Comparison of ENCODE assay signal across 16 mouse cellular contexts in the genomic region with DNA sequence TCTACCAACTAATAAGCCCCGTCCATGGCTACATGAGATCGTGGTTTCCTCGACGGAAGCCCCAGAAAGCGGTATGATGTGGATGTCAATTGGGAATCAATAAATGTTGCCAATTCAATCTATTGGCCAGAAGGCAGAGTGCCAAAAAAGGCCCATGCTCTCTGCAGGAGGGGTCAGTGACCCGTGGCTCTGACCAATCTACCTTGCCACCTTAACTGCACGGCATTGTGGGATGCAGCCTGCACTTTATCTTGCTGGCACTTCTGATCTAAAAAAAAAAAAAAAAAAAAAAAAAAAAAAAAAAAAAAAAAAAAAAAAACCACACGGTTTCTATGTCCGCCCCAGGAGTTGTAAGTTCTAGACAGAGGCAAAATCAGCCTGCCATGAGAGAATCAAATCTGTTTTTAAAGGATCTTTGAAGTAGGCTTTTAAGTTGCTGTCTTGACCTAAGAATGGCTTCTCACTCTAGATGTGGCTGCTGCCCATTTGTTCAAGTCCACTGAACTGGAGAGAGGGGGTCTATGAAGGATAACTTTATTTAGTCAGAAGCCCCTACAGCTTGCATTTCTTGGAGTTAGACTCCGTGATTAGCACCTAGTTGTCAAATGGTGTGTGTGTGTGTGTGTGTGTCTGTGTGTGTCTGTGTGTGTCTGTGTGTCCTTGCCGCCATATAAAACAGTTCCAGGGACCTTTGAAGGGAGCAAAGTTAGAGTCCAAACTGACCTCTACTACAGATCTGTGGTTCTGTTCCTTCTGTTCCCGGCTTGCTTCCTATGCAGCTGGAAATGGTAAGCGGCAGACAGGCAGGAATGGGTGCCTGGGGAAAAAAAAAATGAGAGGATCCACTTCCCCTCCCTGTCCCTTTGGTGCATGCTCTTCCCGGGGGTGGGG. TPM values are rescaled to one million over a fixed set of nuclear protein-coding genes. Genes with fewer than 3 reads are reported as not detected.
DNase-seq lines count a peak whose midpoint lies in the region; ATAC-seq and TF ChIP-seq lines count a peak whose summit lies in the region.
"Had no signal": no experiment of that assay in that cellular context is flagged by ENCODE, and none has a peak within 500 bp of the region (broad histone marks: within the 10 kb centered on the region; RNA-seq: fewer than 3 reads in every experiment).

No protein-coding gene starts in this region.

- no peak overlapping the region for H3K27ac ChIP-seq in hindbrain, embryonic 12.5 days
- no peak overlapping the region for H3K27ac ChIP-seq in hindbrain, embryonic 16.5 days (ENCODE audit: low read depth, low read length)
- H3K27ac ChIP-seq in forebrain, embryonic 14.5 days (ENCODE audit: low read depth, low read length): no peak overlapping the region
- H3K27ac ChIP-seq: midbrain, embryonic 12.5 days had no signal

- no peaks in the 10 kb centered on the region for H3K9me3 ChIP-seq in hindbrain, embryonic 12.5 days (replicated peaks)
- H3K9me3 ChIP-seq in hindbrain, embryonic 16.5 days (ENCODE audit: control insufficient read depth, low read length): no peaks in the 10 kb centered on the region
- H3K9me3 ChIP-seq in E14TG2a.4 (ENCODE audit: low read length): no peaks in the 10 kb centered on the region
- no peaks in the 10 kb centered on the region for H3K9me3 ChIP-seq in forebrain, embryonic 14.5 days (replicated peaks; ENCODE audit: control insufficient read depth, low read length)
- H3K9me3 ChIP-seq: midbrain, embryonic 12.5 days had no signal

- no peak for ATAC-seq in hindbrain, embryonic 12.5 days (ENCODE audit: low FRiP score)
- ATAC-seq in hindbrain, embryonic 16.5 days: no peak
- no peak for ATAC-seq in forebrain, embryonic 14.5 days

- H3K4me1 ChIP-seq in hindbrain, embryonic 12.5 days: peaks cover 9% of the 10 kb centered on the region
- H3K4me1 ChIP-seq in hindbrain, embryonic 16.5 days (ENCODE audit: control insufficient read depth, insufficient read depth, low read depth, low read length): no peaks in the 10 kb centered on the region; the same call in 1 of the 2 replicates
- peaks cover 40% of the 10 kb centered on the region for H3K4me1 ChIP-seq in E14TG2a.4 (replicated peaks; ENCODE audit: low read depth, low read length)
- H3K4me1 ChIP-seq in forebrain, embryonic 14.5 days (ENCODE audit: control insufficient read depth, insufficient read depth, low read length): no peaks in the 10 kb centered on the region; the same call in 1 of the 2 replicates

- no peaks in the 10 kb centered on the region for H3K36me3 ChIP-seq in hindbrain, embryonic 12.5 days
- no peaks in the 10 kb centered on the region for H3K36me3 ChIP-seq in hindbrain, embryonic 16.5 days (ENCODE audit: control insufficient read depth, insufficient read depth, low read length)
- no peaks in the 10 kb centered on the region for H3K36me3 ChIP-seq in E14TG2a.4 (ENCODE audit: insufficient read depth, low read length)
- H3K36me3 ChIP-seq in forebrain, embryonic 14.5 days (ENCODE audit: control insufficient read depth, insufficient read depth, low read length): no peaks in the 10 kb centered on the region
- H3K36me3 ChIP-seq: midbrain, embryonic 12.5 days had no signal

- no peak for TF ChIP-seq CTCF in E14TG2a.4 (conservative IDR thresholded peaks at IDR 0.05; ENCODE audit: low read length)

- H3K4me3 ChIP-seq in hindbrain, embryonic 12.5 days: 0 out of 2 replicates have a peak overlapping the region, but pooled peaks have one; percentile 22
- no peak overlapping the region for H3K4me3 ChIP-seq in hindbrain, embryonic 16.5 days (ENCODE audit: low read length)
- H3K4me3 ChIP-seq in E14TG2a.4 (replicated peaks; ENCODE audit: low read length): peak overlapping the region; percentile 81
- H3K4me3 ChIP-seq in forebrain, embryonic 14.5 days (ENCODE audit: low read depth, low read length): no peak overlapping the region

- WGBS in hindbrain, embryonic 12.5 days: 6% methylated on average over 14 of the region's 14 CpGs
- WGBS in hindbrain, embryonic 16.5 days: 4% methylated on average over 14 of the region's 14 CpGs
- 2% methylated on average over 14 of the region's 14 CpGs for WGBS in forebrain, embryonic 14.5 days

- peak; percentile 27 for DNase-seq in embryo, embryonic 10 days (ENCODE audit: low spot score)
- DNase-seq in embryo, embryonic 11 days: no peak
- peak; percentile 10 for DNase-seq in forebrain, embryonic 14.5 days (ENCODE audit: low spot score)
- DNase-seq in MN1 (ENCODE audit: low spot score): no peak
- DNase-seq in adrenal gland, postnatal 14 days: no peak
- DNase-seq: thymus, postnatal 25 days had no signal

- no peak overlapping the region for H3K4me2 ChIP-seq in hindbrain, embryonic 12.5 days (replicated peaks)
- no peak overlapping the region for H3K4me2 ChIP-seq in hindbrain, embryonic 16.5 days (ENCODE audit: low read length)
- no peak overlapping the region for H3K4me2 ChIP-seq in forebrain, embryonic 14.5 days (ENCODE audit: low read length)

- H3K27me3 ChIP-seq in hindbrain, embryonic 12.5 days: peaks cover 94% of the 10 kb centered on the region
- H3K27me3 ChIP-seq in hindbrain, embryonic 16.5 days (replicated peaks; ENCODE audit: control insufficient read depth, insufficient read depth, low read length): peaks cover 74% of the 10 kb centered on the region
- H3K27me3 ChIP-seq in E14TG2a.4 (ENCODE audit: insufficient read depth, low read length): peaks cover 79% of the 10 kb centered on the region
- peaks cover 88% of the 10 kb centered on the region for H3K27me3 ChIP-seq in forebrain, embryonic 14.5 days (replicated peaks; ENCODE audit: control insufficient read depth, insufficient read depth, low read length)

- no peak overlapping the region for H3K9ac ChIP-seq in hindbrain, embryonic 12.5 days
- H3K9ac ChIP-seq in hindbrain, embryonic 16.5 days (ENCODE audit: low read depth, low read length): no peak overlapping the region
- H3K9ac ChIP-seq in forebrain, embryonic 14.5 days (ENCODE audit: low read length): no peak overlapping the region
- H3K9ac ChIP-seq: midbrain, embryonic 12.5 days had no signal

RNA-seq across cellular contexts. Expression of gene Six6, which starts 0.8 kb away (rescaled TPM):
- 0.17 TPM in 1 of 2 replicates, not detected in the other for polyA plus RNA-seq in hindbrain, embryonic 12.5 days (2016; fragmentation: Nextera tagmentation; extraction: Ambion mirVana)
- not detected in 2 replicates for polyA plus RNA-seq in hindbrain, embryonic 16.5 days (2015; fragmentation: Nextera tagmentation; extraction: Ambion mirVana)
- 1.5 and 1.9 TPM in 2 replicates for polyA plus RNA-seq in forebrain, embryonic 14.5 days (2014; fragmentation: Nextera tagmentation; extraction: Ambion mirVana)
- not detected in 2 replicates for total RNA-seq in adrenal gland, postnatal 14 days (2021)
- total RNA-seq: layer of hippocampus, adult 18-20 months; left cerebral cortex, postnatal 36 days; neutrophil, adult 5-6 weeks had no signal
- polyA plus RNA-seq: gonadal fat pad, adult 2 months; lung, embryonic 16.5 days; midbrain, embryonic 12.5 days; stomach, embryonic 14.5 days had no signal

RNA-seq across cellular contexts. Expression of gene 4930447C04Rik, which starts 1.7 kb away (rescaled TPM):
- 4.1 and 4.2 TPM in 2 replicates for polyA plus RNA-seq in hindbrain, embryonic 12.5 days (2016; fragmentation: Nextera tagmentation; extraction: Ambion mirVana)
- polyA plus RNA-seq in hindbrain, embryonic 16.5 days (2015; fragmentation: Nextera tagmentation; extraction: Ambion mirVana): 5.5 and 9.4 TPM in 2 replicates
- polyA plus RNA-seq in forebrain, embryonic 14.5 days (2014; fragmentation: Nextera tagmentation; extraction: Ambion mirVana): 1.3 and 1.5 TPM in 2 replicates
- total RNA-seq in adrenal gland, postnatal 14 days (2021): 1.0 and 1.1 TPM in 2 replicates

Comparison
In these comparisons a context has a peak if more than half of its experiments do, and no peak if none do; other contexts are left out.
1. DNase-seq: peak in embryo, embryonic 10 days (single experiment) and forebrain, embryonic 14.5 days (single experiment); none in embryo, embryonic 11 days (single experiment), MN1 (single experiment) and adrenal gland, postnatal 14 days (single experiment).
2. H3K4me3 ChIP-seq: peak in hindbrain, embryonic 12.5 days (single experiment) and E14TG2a.4 (single experiment); none in hindbrain, embryonic 16.5 days (single experiment) and forebrain, embryonic 14.5 days (single experiment).